Mouse (Mus musculus) heart, adult 2 months (tissue): Measurements from ENCODE around the gene Foxp1.

Experiments
- CTCF ChIP-seq: fragments of 200-600 bp; IDR thresholded peaks from 2 replicates; pipeline ENCODE4 v1.8.1; 2022; ENCODE audit warnings: antibody characterized with exemption, mild to moderate bottlenecking, moderate library complexity
- EP300 ChIP-seq: fragments of 200-500 bp; IDR thresholded peaks from 2 replicates; pipeline ENCODE4 v1.6.1; 2011; ENCODE audit warnings: low read depth, low read length, control low read depth; ENCODE audit not compliant: insufficient read depth
- POLR2A ChIP-seq: fragments of 200-500 bp; IDR thresholded peaks from 2 replicates; pipeline ENCODE4 v1.6.1; 2011; ENCODE audit warnings: mild to moderate bottlenecking, low read depth, low read length, control low read depth; ENCODE audit not compliant: insufficient read depth

DNA sequence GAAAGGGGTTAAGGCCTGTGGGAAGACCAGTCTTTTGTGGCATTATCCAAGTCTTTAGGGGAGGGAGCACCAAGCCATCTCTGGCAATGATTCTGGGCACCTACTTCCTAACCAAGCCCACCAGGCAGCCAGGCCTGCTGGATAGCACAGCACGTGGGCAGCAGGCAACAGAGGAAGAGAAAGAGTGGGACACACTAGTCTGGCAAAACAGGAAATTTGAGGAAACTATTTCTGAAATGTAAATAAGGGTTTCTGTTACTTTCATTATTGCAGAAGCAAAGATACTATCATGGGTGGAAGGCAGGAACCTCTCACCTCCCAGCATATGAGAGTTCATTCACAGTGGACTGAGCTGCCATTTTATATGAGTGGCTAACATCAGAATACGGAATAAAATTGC lies 121.3 kb downstream of the Foxp1 start:
- TF ChIP-seq CTCF, result no peak
- TF ChIP-seq POLR2A, result no peak
- TF ChIP-seq EP300, result no peak
